8 mouse cellular contexts compared by ENCODE assay signal in the genomic region with DNA sequence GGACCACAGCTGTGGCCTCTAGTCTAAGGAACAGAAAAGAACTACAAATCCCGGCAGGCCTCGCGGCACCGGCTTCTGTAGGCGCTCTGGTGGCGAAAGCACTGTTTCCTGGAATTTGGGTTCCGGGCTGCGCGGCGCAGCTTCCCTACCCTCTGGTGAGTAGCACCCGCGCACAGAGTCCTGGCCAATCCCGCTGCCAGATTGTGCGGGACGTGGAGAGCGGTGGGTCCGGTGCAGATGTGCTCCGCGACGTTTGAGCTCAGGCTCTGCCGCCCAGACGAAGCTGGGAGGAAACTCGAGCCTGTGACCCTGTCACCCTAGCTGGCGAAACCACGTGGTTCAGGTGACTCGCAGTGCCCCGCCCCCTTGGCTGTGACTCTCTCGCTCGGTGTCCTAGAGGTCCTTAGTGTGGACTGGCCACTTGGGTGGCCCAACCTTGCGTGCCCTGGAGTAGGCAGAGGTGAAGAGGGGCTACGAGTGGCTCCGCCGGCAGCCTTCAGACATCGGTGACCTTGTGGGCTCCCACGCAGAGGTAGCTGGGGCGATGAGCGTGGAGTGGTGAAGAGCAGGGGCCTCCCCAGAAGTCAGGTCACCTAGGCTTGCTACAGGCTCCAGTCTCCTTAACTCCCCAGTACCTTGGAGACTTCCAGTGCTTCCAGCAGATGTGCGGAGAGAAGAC. TPM values are rescaled to one million over a fixed set of nuclear protein-coding genes. Genes with fewer than 3 reads are reported as not detected.
DNase-seq lines count a peak whose midpoint lies in the region; ATAC-seq and TF ChIP-seq lines count a peak whose summit lies in the region.

A gene (plus strand): TSS at position 114 of the 679 bp plus-strand sequence.

- DNase-seq in ES-E14 (ENCODE audit: low read depth, low spot score) = peak; percentile 81
- DNase-seq in cerebellum, adult 11-12 months = peak; percentile 89
- DNase-seq in heart, postnatal 36 days = peak; percentile 88 to 89
- DNase-seq in layer of hippocampus, adult 2 months (ENCODE audit: low spot score in 2 of 2) = peak; percentile 92 to 94
- DNase-seq in lung, embryonic 14.5 days = peak; percentile 95
- DNase-seq in thymus, adult 2 months = peak; percentile 88

- H3K9me3 ChIP-seq in ES-E14 (ENCODE audit: control insufficient read depth, insufficient read depth, low read depth, low read length) = no peaks in the 10 kb centered on the region
- H3K9me3 ChIP-seq in forebrain, embryonic 16.5 days (ENCODE audit: control insufficient read depth, low read length) = no peaks in the 10 kb centered on the region
- H3K9me3 ChIP-seq in lung, embryonic 14.5 days (ENCODE audit: low read depth, low read length) = no peaks in the 10 kb centered on the region

- H3K36me3 ChIP-seq in ES-E14 (ENCODE audit: control insufficient read depth, insufficient read depth, low read length, poor library complexity, severe bottlenecking) = no peaks in the 10 kb centered on the region
- no peaks in the 10 kb centered on the region for H3K36me3 ChIP-seq in forebrain, embryonic 16.5 days (ENCODE audit: control insufficient read depth, insufficient read depth)
- no peaks in the 10 kb centered on the region for H3K36me3 ChIP-seq in lung, embryonic 14.5 days (ENCODE audit: insufficient read depth)
- H3K36me3 ChIP-seq in thymus, adult 2 months (ENCODE audit: control insufficient read depth, insufficient read depth, low read length) = no peaks in the 10 kb centered on the region

- no peak within 1 kb of the TSS; the same call in 1 of the 2 replicates for H3K27ac ChIP-seq in ES-E14 (ENCODE audit: insufficient read depth, low read depth, low read length, poor library complexity, severe bottlenecking)
- H3K27ac ChIP-seq in forebrain, embryonic 16.5 days (ENCODE audit: low read length) = peak within 1 kb of the TSS; percentile 61; the same call in 1 of the 2 replicates
- H3K27ac ChIP-seq in layer of hippocampus, adult 2 months = peak within 1 kb of the TSS; percentile 93
- no peak within 1 kb of the TSS for H3K27ac ChIP-seq in lung, embryonic 14.5 days (ENCODE audit: low read depth)
- H3K27ac ChIP-seq in olfactory bulb, adult 2 months (ENCODE audit: insufficient read depth, low read depth, low read length) = peak within 1 kb of the TSS; percentile 70
- no peak within 1 kb of the TSS for H3K27ac ChIP-seq in thymus, adult 2 months (ENCODE audit: control insufficient read depth, insufficient read depth, low read length)

- H3K9ac ChIP-seq in ES-E14 (ENCODE audit: insufficient read depth, low read depth, low read length, poor library complexity, severe bottlenecking) = peak within 1 kb of the TSS; percentile 85
- H3K9ac ChIP-seq in forebrain, embryonic 16.5 days (replicated peaks; ENCODE audit: low read depth, low read length) = peak within 1 kb of the TSS; percentile 81
- H3K9ac ChIP-seq in lung, embryonic 14.5 days = peak within 1 kb of the TSS; percentile 74

- peak within 1 kb of the TSS; percentile 78 to 93 for H3K4me3 ChIP-seq in ES-E14 (ENCODE audit: insufficient read depth in 1 of 2, low read depth in 1 of 2, low read length in 2 of 2, poor library complexity in 1 of 2, severe bottlenecking in 1 of 2)
- H3K4me3 ChIP-seq in forebrain, embryonic 16.5 days (replicated peaks; ENCODE audit: low read length) = peak within 1 kb of the TSS; percentile 92
- peak within 1 kb of the TSS; percentile 80 for H3K4me3 ChIP-seq in layer of hippocampus, adult 2 months
- H3K4me3 ChIP-seq in lung, embryonic 14.5 days (ENCODE audit: low read depth, low read length) = peak within 1 kb of the TSS; percentile 71
- peak within 1 kb of the TSS; percentile 89 for H3K4me3 ChIP-seq in olfactory bulb, adult 2 months (ENCODE audit: insufficient read depth, low read depth, low read length)
- peak within 1 kb of the TSS; percentile 97 for H3K4me3 ChIP-seq in thymus, adult 2 months (ENCODE audit: control insufficient read depth, insufficient read depth, low read length)

- no peaks in the 10 kb centered on the region for H3K27me3 ChIP-seq in forebrain, embryonic 16.5 days (replicated peaks; ENCODE audit: control insufficient read depth, insufficient read depth, low read length)
- no peaks in the 10 kb centered on the region for H3K27me3 ChIP-seq in lung, embryonic 14.5 days (ENCODE audit: insufficient read depth, low read length)
- no peaks in the 10 kb centered on the region for H3K27me3 ChIP-seq in thymus, adult 2 months (ENCODE audit: control insufficient read depth, insufficient read depth, low read length)

- H3K4me1 ChIP-seq in ES-E14 (ENCODE audit: control insufficient read depth in 2 of 2, insufficient read depth in 2 of 2, low read length in 2 of 2, poor library complexity in 1 of 2) = no peaks in the 10 kb centered on the region; a peak in 1 of 4 replicates
- H3K4me1 ChIP-seq in forebrain, embryonic 16.5 days (replicated peaks; ENCODE audit: control insufficient read depth, insufficient read depth, low read length) = peaks cover 7% of the 10 kb centered on the region
- no peaks in the 10 kb centered on the region for H3K4me1 ChIP-seq in lung, embryonic 14.5 days (ENCODE audit: insufficient read depth)
- no peaks in the 10 kb centered on the region for H3K4me1 ChIP-seq in olfactory bulb, adult 2 months (ENCODE audit: control insufficient read depth, insufficient read depth, low read length)
- 0 out of 2 replicates have a peak, but pooled peaks cover 3% of the 10 kb centered on the region for H3K4me1 ChIP-seq in thymus, adult 2 months (replicated peaks; ENCODE audit: control insufficient read depth, insufficient read depth, low read length)

- under 1% methylated on average over 38 of the region's 38 CpGs for WGBS in forebrain, embryonic 16.5 days
- WGBS in lung, embryonic 14.5 days = under 1% methylated on average over 38 of the region's 38 CpGs
- WGBS in olfactory bulb, adult 2 months = under 1% methylated on average over 38 of the region's 38 CpGs
- WGBS in thymus, adult 2 months = under 1% methylated on average over 38 of the region's 38 CpGs

- H3K4me2 ChIP-seq in forebrain, embryonic 16.5 days (ENCODE audit: low read length) = peak within 1 kb of the TSS; percentile 90
- peak within 1 kb of the TSS; percentile 86 for H3K4me2 ChIP-seq in lung, embryonic 14.5 days

- peak; percentile 98 for ATAC-seq in forebrain, embryonic 16.5 days
- ATAC-seq in lung, embryonic 14.5 days (ENCODE audit: insufficient read depth) = peak; percentile 99

- in situ Hi-C loops in ES-E14 (cut with MboI; ENCODE audit: low sequenced_read_pairs in 2 of 2, unreplicated experiment in 2 of 2) = no loop called here

- 0 out of 2 replicates have a peak, but pooled peaks have one; percentile 22 for TF ChIP-seq CTCF in layer of hippocampus, adult 2 months (conservative IDR thresholded peaks at IDR 0.05)
- no peak for TF ChIP-seq CTCF in lung, embryonic 14.5 days (IDR thresholded peaks at IDR 0.05; ENCODE audit: low read depth)
- TF ChIP-seq CTCF in olfactory bulb, adult 2 months (IDR thresholded peaks at IDR 0.05; ENCODE audit: insufficient read depth, low read depth, low read length) = no peak
- no peak for TF ChIP-seq CTCF in thymus, adult 2 months (IDR thresholded peaks at IDR 0.05; ENCODE audit: borderline replicate concordance, control insufficient read depth, extremely low read depth, insufficient read depth, low read length, poor library complexity)

- intact Hi-C loops in heart, postnatal 36 days (cut with DNase I) = no loop called here

- TF ChIP-seq POLR2A in olfactory bulb, adult 2 months (IDR thresholded peaks at IDR 0.05; ENCODE audit: insufficient read depth, low read depth, low read length) = peak; percentile 31; the same call in 1 of the 2 replicates
- TF ChIP-seq POLR2A in thymus, adult 2 months (IDR thresholded peaks at IDR 0.05; ENCODE audit: control insufficient read depth, extremely low read depth, insufficient read depth, low read length, poor library complexity) = no peak

TF ChIP-seq in ES-E14, 5 proteins besides CTCF, POLR2A, EP300 and RAD21:
- TF ChIP-seq ZC3H11A (IDR thresholded peaks at IDR 0.05; ENCODE audit: borderline replicate concordance, low read depth, low read length) = no peak
- no peak for TF ChIP-seq ZNF384 (IDR thresholded peaks at IDR 0.05; ENCODE audit: low read depth, low read length)
- peak; percentile 93 for TF ChIP-seq HCFC1 (IDR thresholded peaks at IDR 0.05; ENCODE audit: borderline replicate concordance, insufficient read depth, low read length)
- no peak for TF ChIP-seq CHD2 (IDR thresholded peaks at IDR 0.05; ENCODE audit: low read depth, low read length)
- TF ChIP-seq MAFK (IDR thresholded peaks at IDR 0.05; ENCODE audit: insufficient read depth, low read depth, low read length) = no peak

RNA-seq across cellular contexts. Expression of the gene that starts here (rescaled TPM):
- total RNA-seq in ES-E14 (2012; rRNA removed) = 16.3 and 17.4 TPM in 2 replicates
- 36.4 and 39.4 TPM in 2 replicates for polyA plus RNA-seq in forebrain, embryonic 16.5 days (2015; fragmentation: Nextera tagmentation; extraction: Ambion mirVana)
- 10 to 100 TPM; 24.9 to 27.1 TPM for total RNA-seq in heart, postnatal 36 days (2021)
- total RNA-seq in layer of hippocampus, adult 2 months (2021) = 10 to 100 TPM; 32.3 to 32.4 TPM
- polyA plus RNA-seq in lung, embryonic 14.5 days (2014; fragmentation: Nextera tagmentation; extraction: Ambion mirVana) = 15.2 and 17.8 TPM in 2 replicates
- not detected in 2 replicates for polyA plus RNA-seq in olfactory bulb, adult 2 months (2012; ENCODE audit: insufficient read depth, insufficient read length, low replicate concordance, missing spikeins)
- polyA plus RNA-seq in thymus, adult 2 months (2012; rRNA removed) = 24.9 and 29.0 TPM in 2 replicates

Comparison
In these comparisons a context has a peak if more than half of its experiments do, and no peak if none do; other contexts are left out.
1. RNA of the gene that starts here (polyA plus RNA-seq): 36.4 to 39.4 TPM in forebrain, embryonic 16.5 days, 24.9 to 29.0 TPM in thymus, adult 2 months and 15.2 to 17.8 TPM in lung, embryonic 14.5 days; not detected in olfactory bulb, adult 2 months; every median in the first group is over 10 times any median in the second.
2. H3K27ac ChIP-seq: peak in forebrain, embryonic 16.5 days (single experiment), layer of hippocampus, adult 2 months (single experiment) and olfactory bulb, adult 2 months (single experiment); none in ES-E14 (single experiment), lung, embryonic 14.5 days (single experiment) and thymus, adult 2 months (single experiment).
3. Peak in every context shown above with its lines, with median percentiles within 50 percentile points of each other: DNase-seq, H3K4me3 ChIP-seq and H3K9ac ChIP-seq.